Mouse (Mus musculus) C2C12 (cell line): Measurements from ENCODE around the gene Ltbp1. TPM values are rescaled to one million over a fixed set of nuclear protein-coding genes. Genes with fewer than 3 reads are reported as not detected.

Experiments
- H3K27me3 ChIP-seq: one replicate; pipeline ENCODE4 v1.6.1; 2011; ENCODE audit not compliant: control insufficient read depth, insufficient read depth, insufficient read length
- H3K36me3 ChIP-seq: one replicate; pipeline ENCODE4 v1.6.1; 2011; ENCODE audit not compliant: control insufficient read depth, insufficient read depth
- H3K4me3 ChIP-seq: one replicate; pipeline ENCODE4 v1.5.1; 2011; ENCODE audit warnings: mild to moderate bottlenecking, control low read depth; ENCODE audit not compliant: poor library complexity, insufficient read depth, severe bottlenecking
- H3K79me2 ChIP-seq: one replicate; pipeline ENCODE4 v1.6.1; 2011; ENCODE audit not compliant: control insufficient read depth, insufficient read depth
- H3K79me3 ChIP-seq: one replicate; pipeline ENCODE4 v1.6.1; 2011; ENCODE audit warnings: low read depth, control low read depth
- H3ac ChIP-seq: one replicate; pipeline ENCODE3; 2011; ENCODE audit warnings: low read depth; ENCODE audit not compliant: control insufficient read depth, insufficient read length
- CEBPB ChIP-seq: IDR thresholded peaks from one replicate; pipeline ENCODE4 v1.6.1; 2011; ENCODE audit warnings: low read depth, mild to moderate bottlenecking, control low read depth, moderate library complexity
- CTCF ChIP-seq: IDR thresholded peaks from one replicate; pipeline ENCODE4 v1.5.1; 2011; ENCODE audit not compliant: control insufficient read depth, insufficient read depth, insufficient read length
- FOSL1 ChIP-seq: IDR thresholded peaks from one replicate; pipeline ENCODE4 v1.8.0; 2011; ENCODE audit warnings: mild to moderate bottlenecking, low read length; ENCODE audit not compliant: poor library complexity, insufficient read depth, severe bottlenecking
- MAX ChIP-seq: IDR thresholded peaks from one replicate; pipeline ENCODE4 v1.6.1; 2011; ENCODE audit warnings: mild to moderate bottlenecking, control low read depth
- MYOD1 ChIP-seq: IDR thresholded peaks from one replicate; pipeline ENCODE4 v1.6.1; 2011; ENCODE audit warnings: low read depth; ENCODE audit not compliant: control insufficient read depth, insufficient read length
- MYOG ChIP-seq: IDR thresholded peaks from one replicate; pipeline ENCODE4 v1.6.1; 2011; ENCODE audit not compliant: control insufficient read depth, insufficient read length; ENCODE audit errors: extremely low read depth
- USF1 ChIP-seq: IDR thresholded peaks from one replicate; pipeline ENCODE4 v1.6.1; 2011; ENCODE audit warnings: low read depth, mild to moderate bottlenecking, control low read depth, moderate library complexity
- polyA plus RNA-seq: library from polyadenylated mRNA; unstranded; fragments of >200 nt; fragmentation: generic; extraction: Trizol; gene quantifications from one replicate; pipeline ENCODE4 v1.2.1, GENCODE M21; 2012; ENCODE audit warnings: missing spikeins

The Ltbp1 gene
- polyA plus RNA-seq, 1 experiment: 41.8 TPM

GRCm38 (mm10) chr17:75088727-75089126 lies 83.4 kb downstream of the Ltbp1 start:
- Histone ChIP-seq H3ac (no peak overlapping the region), H3K79me2 (no peaks in the 10 kb centered on the region), H3K79me3 (no peaks in the 10 kb centered on the region), H3K4me3 (no peak overlapping the region), H3K27me3 (no peaks in the 10 kb centered on the region), H3K36me3 (no peaks in the 10 kb centered on the region)
- TF ChIP-seq CTCF (peak; percentile 5), MYOD1 (no peak), CEBPB (no peak), FOSL1 (no peak), USF1 (no peak)

- Histone ChIP-seq H3ac (no peak overlapping the region), H3K27me3 (no peaks in the 10 kb centered on the region), H3K79me2 (no peaks in the 10 kb centered on the region), H3K79me3 (no peaks in the 10 kb centered on the region), H3K36me3 (no peaks in the 10 kb centered on the region), H3K4me3 (no peak overlapping the region)
- TF ChIP-seq MYOD1 (no peak), FOSL1 (no peak), USF1 (no peak), CEBPB (no peak), MAX (no peak)
Observed at GRCm38 (mm10) chr17:75090556-75090955, 85.2 kb downstream of the Ltbp1 start.

- TF ChIP-seq CEBPB: no peak
- H3K4me3 ChIP-seq: no peak overlapping the region
- H3K27me3 ChIP-seq: no peaks in the 10 kb centered on the region
- H3K79me2 ChIP-seq: no peaks in the 10 kb centered on the region
- H3K79me3 ChIP-seq: no peaks in the 10 kb centered on the region
- no peak overlapping the region for H3ac ChIP-seq
- H3K36me3 ChIP-seq: no peaks in the 10 kb centered on the region
Observed at GRCm38 (mm10) chr17:75093563-75093962, 88.2 kb downstream of the Ltbp1 start.

- H3K79me3 ChIP-seq: no peaks in the 10 kb centered on the region
- H3ac ChIP-seq: no peak overlapping the region
- H3K27me3 ChIP-seq: no peaks in the 10 kb centered on the region
- no peaks in the 10 kb centered on the region for H3K79me2 ChIP-seq
- no peaks in the 10 kb centered on the region for H3K36me3 ChIP-seq
- H3K4me3 ChIP-seq: no peak overlapping the region
- TF ChIP-seq CEBPB (no peak), MAX (no peak), MYOG (no peak), CTCF (no peak), MYOD1 (no peak), FOSL1 (no peak), USF1 (no peak)
Observed at GRCm38 (mm10) chr17:75094591-75094990, 89.2 kb downstream of the Ltbp1 start.

- H3K36me3 ChIP-seq: no peaks in the 10 kb centered on the region
- no peak overlapping the region for H3K4me3 ChIP-seq
- H3K27me3 ChIP-seq: no peaks in the 10 kb centered on the region
- H3K79me2 ChIP-seq: no peaks in the 10 kb centered on the region
- TF ChIP-seq CEBPB (no peak), MAX (no peak), MYOG (no peak), MYOD1 (no peak)
- H3ac ChIP-seq: no peak overlapping the region
- no peaks in the 10 kb centered on the region for H3K79me3 ChIP-seq
Observed at GRCm38 (mm10) chr17:75096727-75097126, 91.4 kb downstream of the Ltbp1 start.

- H3K4me3 ChIP-seq: no peak overlapping the region
- H3K79me2 ChIP-seq: no peaks in the 10 kb centered on the region
- no peak overlapping the region for H3ac ChIP-seq
- H3K79me3 ChIP-seq: no peaks in the 10 kb centered on the region
- H3K36me3 ChIP-seq: no peaks in the 10 kb centered on the region
- TF ChIP-seq CTCF (no peak), FOSL1 (no peak), USF1 (no peak), MAX (no peak), MYOG (no peak), CEBPB (no peak), MYOD1 (no peak)
- H3K27me3 ChIP-seq: no peaks in the 10 kb centered on the region
Observed at GRCm38 (mm10) chr17:75097367-75097766, 92.0 kb downstream of the Ltbp1 start.
